Mouse (Mus musculus) T-helper 2 cell (primary cell): Measurements from ENCODE around the gene Kcnip2.

Experiments used
- in situ Hi-C: fragments of 300-600 bp; cut with MboI, MseI; formaldehyde crosslinking; loops from one replicate; pipeline ENCODE4 v1.15.1; 2025; ENCODE audit warnings: high pct_unique_total_duplicates

The Kcnip2 gene

GRCm38 (mm10) chr19:45815831-45816405, at the start of gene Kcnip2:
TSS of gene Kcnip2 (minus strand) at chr19:45816061.
- in situ Hi-C loops = loop anchor here (10.0 kb wide), 1 partner anchor 1821 kb away; no protein-coding TSS in a partner anchor

GRCm38 (mm10) chr19:45855284-45855920, 39.5 kb upstream of the Kcnip2 start:
- in situ Hi-C loops = no loop called here

- in situ Hi-C loops = no loop called here
Measured at GRCm38 (mm10) chr19:45854521-45854920, 38.7 kb upstream of the Kcnip2 start.

- in situ Hi-C loops = no loop called here
Measured at GRCm38 (mm10) chr19:45847733-45848093, 31.9 kb upstream of the Kcnip2 start.

GRCm38 (mm10) chr19:45847016-45847732, 31.3 kb upstream of the Kcnip2 start:
- in situ Hi-C loops = no loop called here

- in situ Hi-C loops = no loop called here
Measured at GRCm38 (mm10) chr19:45844209-45844608, 28.3 kb upstream of the Kcnip2 start.

GRCm38 (mm10) chr19:45843424-45843823, 27.6 kb upstream of the Kcnip2 start:
- in situ Hi-C loops = no loop called here

GRCm38 (mm10) chr19:45837050-45837994, 21.5 kb upstream of the Kcnip2 start:
- in situ Hi-C loops = no loop called here

GRCm38 (mm10) chr19:45835490-45835889, 19.6 kb upstream of the Kcnip2 start:
- in situ Hi-C loops = no loop called here

- in situ Hi-C loops = no loop called here
Measured at GRCm38 (mm10) chr19:45833665-45834064, 17.8 kb upstream of the Kcnip2 start.

- in situ Hi-C loops = no loop called here
Measured at GRCm38 (mm10) chr19:45830679-45831078, 14.8 kb upstream of the Kcnip2 start.

- in situ Hi-C loops = no loop called here
Measured at GRCm38 (mm10) chr19:45827736-45828135, 11.9 kb upstream of the Kcnip2 start.

- in situ Hi-C loops = no loop called here
Measured at GRCm38 (mm10) chr19:45827125-45827524, 11.3 kb upstream of the Kcnip2 start.

- in situ Hi-C loops = no loop called here
Measured at GRCm38 (mm10) chr19:45826146-45826545, 10.3 kb upstream of the Kcnip2 start.

GRCm38 (mm10) chr19:45821832-45822231, 6.0 kb upstream of the Kcnip2 start:
- in situ Hi-C loops = no loop called here

GRCm38 (mm10) chr19:45817816-45818490, 2.1 kb upstream of the Kcnip2 start:
- in situ Hi-C loops = loop anchor here (10.0 kb wide), 1 partner anchor 1823 kb away; no protein-coding TSS in a partner anchor

GRCm38 (mm10) chr19:45816727-45817126, 866 bp upstream of the Kcnip2 start:
- in situ Hi-C loops = loop anchor here (10.0 kb wide), 1 partner anchor 1822 kb away; no protein-coding TSS in a partner anchor

- in situ Hi-C loops = loop anchor here (10.0 kb wide), 1 partner anchor 1820 kb away; no protein-coding TSS in a partner anchor
Measured at GRCm38 (mm10) chr19:45815170-45815569, 691 bp downstream of the Kcnip2 start.

GRCm38 (mm10) chr19:45813801-45814200, 2.1 kb downstream of the Kcnip2 start:
- in situ Hi-C loops = loop anchor here (10.0 kb wide), 1 partner anchor 1819 kb away; no protein-coding TSS in a partner anchor

- in situ Hi-C loops = loop anchor here (10.0 kb wide), 1 partner anchor 1818 kb away; no protein-coding TSS in a partner anchor
Measured at GRCm38 (mm10) chr19:45813263-45813662, 2.6 kb downstream of the Kcnip2 start.
